Mouse (Mus musculus) spleen, postnatal 4 days (tissue): Measurements from ENCODE around the gene Magi1.

Experiments
- DNase-seq, 2 experiments: peaks; one replicate each; pipeline ENCODE4 v3.0.0; 2022; ENCODE audit warnings: low spot score in 2 of 2

The Magi1 gene

DNA sequence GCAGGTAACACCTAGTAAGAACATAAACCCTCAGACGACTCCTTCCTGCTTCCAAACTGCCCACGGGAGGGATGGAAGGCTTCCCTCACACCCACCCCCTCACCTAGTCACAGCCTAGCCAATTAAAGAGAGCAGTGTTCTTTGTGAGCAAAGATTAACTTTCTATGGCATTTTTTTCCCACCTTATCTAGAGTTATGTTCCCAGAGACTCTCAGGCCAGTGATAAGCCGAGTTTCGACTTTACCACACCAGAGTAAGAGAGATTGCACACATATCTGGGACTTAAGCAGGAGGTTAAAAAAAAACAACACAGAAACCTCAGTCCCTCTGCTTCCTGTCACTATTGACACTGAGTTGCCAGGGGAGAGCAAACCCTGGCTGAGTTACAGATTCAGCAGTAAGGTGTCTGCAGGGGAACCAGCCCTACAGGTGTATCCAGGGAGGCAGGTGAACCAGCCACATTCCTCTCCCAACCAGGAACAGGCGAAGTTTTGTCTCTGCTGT lies 80.0 kb downstream of the Magi1 start:
- DNase-seq, result no peak

DNA sequence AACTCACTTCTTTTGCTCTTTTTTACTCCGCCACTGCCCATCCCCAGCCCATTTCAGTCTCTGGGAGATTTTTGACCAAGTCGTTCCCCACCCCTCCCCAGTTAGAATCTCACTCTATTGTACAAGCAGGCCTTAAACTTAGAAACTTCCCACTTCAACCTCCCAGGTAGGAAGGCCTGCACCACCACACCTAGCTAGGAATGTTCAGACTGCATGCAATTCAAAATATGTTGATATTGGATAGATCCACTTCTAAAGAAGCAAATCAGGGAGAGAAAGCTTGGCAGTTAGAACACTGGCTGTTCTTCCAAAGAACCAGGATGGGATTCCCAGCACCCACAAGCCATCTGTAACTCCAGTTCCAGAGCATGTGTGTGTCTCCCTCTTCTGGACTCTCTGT lies 81.8 kb downstream of the Magi1 start:
- DNase-seq, result no peak

DNA sequence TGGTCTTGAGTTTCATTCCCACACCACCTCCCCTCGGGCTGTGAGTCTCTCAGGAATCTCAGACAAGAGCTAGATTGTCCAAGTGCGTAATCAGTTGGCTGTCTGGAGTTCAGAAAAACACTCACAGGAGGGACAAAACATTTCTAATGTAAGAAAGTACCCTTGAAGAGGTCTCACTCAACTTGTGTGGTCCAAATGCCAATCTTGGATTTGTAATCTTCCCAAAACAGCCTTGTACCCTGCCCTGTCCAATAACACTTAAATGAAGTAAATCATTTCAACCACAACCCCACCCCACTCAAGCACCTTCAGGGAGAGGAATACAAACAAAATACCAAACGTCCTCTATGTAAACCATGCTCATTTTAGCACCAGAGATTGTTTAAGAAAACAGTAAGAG lies 82.8 kb downstream of the Magi1 start:
- DNase-seq, result no peak

DNA sequence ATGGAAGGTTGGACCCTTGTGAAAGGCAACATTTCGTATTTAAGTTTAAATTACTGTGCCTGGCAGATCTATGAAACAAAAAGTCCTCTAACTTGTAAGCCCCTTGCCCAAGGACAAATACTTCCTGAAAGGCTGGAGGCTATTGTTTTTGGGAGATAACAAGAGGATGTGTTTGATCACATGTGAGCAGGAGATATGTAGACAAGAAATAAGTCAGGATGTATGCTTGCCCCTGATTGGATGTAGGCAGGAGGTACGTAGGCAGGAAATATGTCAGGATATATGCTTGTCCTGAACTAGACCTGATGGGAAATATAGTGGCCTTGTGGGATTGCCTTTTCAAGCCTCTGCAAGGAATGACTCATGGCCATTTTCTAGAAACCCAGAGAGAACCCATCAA lies 84.0 kb downstream of the Magi1 start:
- DNase-seq, result no peak

DNA sequence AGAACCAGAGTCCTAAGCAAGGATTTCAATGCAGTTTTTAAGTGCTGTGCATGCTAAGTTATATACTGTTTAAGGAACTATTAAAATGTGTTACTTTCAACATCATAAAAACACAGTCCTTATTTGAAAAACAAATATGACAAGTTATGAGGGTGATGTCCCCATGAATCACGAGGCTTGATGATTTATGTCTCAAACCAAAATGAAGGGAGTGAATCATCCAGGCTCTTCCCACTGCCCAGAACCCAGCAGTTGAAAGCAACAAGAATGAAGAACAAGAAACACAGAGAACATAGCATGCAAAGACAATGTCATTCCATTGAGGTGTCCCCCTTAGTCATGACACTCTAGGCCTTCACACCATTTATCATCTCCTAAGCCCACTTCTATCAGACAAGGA lies 85.9 kb downstream of the Magi1 start:
- DNase-seq, result no peak

DNA sequence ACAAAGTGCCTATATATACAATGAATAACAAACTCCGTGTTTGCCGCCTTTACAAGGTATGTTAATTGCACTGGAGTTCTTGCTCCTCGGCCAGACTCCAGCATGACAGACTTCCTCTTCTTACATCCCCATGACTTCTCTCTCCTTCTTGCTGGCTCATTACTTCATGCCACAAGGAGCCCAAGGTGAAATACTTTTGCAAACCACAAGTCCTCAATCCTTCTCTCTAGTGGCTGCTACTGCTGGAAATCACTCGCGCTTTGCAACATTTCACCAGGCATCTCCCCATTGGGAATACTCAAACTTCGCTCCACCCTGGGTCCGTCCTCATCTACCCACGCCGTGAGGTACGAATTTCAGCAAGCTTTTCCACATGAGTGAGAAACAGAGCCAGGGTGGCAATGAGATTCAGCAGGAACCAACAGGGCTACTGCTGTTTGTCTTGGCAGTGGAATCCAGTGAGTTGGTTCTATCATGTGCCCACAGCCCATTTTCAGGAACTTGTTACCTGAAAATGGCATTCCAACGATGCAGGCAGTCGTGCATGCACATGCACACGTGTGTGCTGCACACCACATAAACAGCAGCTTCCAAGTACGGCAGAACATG lies 88.3 kb downstream of the Magi1 start:
- DNase-seq, result no peak

DNA sequence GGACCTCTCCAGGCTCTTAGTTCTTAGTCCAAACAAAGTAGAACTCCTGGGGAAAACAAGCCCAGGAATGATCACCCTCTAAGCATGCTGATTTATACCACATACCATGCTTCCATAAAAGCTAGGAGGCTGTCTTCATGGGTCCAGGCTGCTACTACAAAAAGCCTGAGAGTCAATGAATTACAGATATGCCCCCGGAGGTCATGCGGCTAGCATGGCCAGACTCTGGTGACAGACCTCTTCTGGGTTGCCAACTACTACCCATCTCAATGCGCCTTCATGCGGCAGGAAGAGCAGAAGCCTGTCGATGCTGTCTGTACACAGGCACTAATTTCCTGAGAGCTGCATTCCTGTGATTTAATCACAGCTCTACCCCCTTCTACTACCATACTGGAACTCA lies 92.9 kb downstream of the Magi1 start:
- DNase-seq, result no peak

DNA sequence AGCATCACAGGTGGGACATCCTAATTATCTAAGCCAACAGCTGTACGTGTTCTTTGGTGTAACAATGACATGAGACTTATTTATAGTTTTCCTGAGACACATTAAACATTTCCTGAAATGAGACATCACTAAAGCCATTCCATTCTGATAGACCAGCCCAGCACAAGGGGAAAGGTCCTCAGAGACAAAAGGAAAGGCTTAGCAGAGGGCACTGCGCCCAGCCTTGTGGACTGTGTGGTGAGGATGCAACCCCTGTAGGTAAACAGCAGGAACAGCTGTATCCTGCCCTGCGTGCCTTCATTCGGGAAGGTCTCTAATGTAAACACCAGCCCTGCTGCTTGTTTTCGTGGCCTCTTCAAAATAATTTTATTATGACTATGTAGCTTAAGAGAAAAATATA lies 94.3 kb downstream of the Magi1 start:
- DNase-seq, result no peak

DNA sequence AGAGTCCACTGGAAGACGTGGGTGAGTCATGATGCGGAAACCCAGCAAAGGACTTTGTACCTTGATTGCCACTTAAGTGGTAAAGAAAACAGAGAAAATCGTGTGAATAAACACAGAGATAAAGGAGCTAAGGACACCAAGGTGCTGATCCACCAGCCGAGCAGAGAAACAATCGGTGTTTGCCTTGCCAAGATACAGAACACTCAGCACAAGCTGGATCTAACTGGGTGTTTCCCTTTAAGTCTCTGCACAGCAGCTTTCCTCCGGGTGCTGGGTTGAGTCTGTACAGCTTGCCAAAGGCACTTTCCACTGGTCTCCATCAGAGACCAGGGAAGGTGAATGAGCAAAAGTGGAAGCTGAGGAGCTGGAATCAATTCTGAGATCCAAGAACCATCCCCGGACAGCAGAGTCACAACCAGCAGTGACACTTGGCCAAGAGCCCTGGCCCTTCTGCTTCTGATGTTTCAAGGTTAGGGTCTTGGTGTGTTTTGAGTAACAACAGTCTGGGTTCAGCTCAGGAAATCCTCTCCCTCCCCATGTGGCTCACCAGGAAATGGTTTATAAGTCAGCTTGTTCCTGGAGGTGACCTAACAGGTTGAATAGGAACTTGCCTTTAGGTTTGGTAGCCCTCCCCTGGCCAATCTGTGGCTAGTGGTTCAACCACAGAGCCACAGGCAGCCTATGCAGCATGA lies 96.9 kb downstream of the Magi1 start:
- no peak for DNase-seq

DNA sequence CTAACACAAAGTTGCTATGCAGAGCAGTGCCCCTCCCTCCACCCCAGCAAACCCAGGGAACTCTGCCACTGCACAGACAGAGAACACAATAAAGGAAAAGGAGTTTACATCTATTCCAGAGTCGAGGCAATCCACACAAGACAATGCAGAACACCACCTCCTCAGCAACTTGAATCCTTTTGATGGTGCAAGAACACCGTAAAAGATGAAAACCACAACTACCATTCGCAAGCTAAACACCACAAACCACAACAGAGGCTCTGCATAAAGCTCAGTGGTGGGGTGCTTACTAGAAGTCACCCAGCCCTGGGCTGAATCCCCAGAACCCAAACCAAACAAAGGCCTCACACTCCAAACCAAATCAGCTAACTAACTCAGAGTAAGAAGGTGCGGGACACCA lies 99.4 kb downstream of the Magi1 start:
- no peak for DNase-seq

DNA sequence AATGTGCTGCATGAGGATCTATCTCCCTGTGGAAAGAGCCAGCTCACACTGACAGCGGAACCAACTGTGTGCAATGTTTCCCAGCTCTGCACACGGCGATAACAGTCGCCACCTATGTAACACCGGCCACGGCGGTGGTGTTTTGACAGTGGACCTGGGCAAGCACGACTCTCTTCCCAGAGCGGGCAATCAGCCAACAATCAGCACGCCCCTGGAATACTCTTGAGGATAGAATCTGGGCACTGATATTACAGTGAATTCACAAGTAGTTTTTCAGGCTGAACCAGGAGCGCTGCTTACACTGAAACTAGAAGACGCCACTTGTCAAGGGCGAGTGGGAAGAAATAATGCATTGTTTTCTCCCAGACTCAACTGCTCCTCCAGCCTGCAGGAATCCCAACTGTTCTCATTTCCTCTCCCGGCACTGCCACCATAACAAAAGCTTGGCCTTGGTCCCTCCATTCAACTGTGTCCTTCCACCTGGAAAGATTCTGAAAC lies 100.3 kb downstream of the Magi1 start:
- DNase-seq, result no peak

DNA sequence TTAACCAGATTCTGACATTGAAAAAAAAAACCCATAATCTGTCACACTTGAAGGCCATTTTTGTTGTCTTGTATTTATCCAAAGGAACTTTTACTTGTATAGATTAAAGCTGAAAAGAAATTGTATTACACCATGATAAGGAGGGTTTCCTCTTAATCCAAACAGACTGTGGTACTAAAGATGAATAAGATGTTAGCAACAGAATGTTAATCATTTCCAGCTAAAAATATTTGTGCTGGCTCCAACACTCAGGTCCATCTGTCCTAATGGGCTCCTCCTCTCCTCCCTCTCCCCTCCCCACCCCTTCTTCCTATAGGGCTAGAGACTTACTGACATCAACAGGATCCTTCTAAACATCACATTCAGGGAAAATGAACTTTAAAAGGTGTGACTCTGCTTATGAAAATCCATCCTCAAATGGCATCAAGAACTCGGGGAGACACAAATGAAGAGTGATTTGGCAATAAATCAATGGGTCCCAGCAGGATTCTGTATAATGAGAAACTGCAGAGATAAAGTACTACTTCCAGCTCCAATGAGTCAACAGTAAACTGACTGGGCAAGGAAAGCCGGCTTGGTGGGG lies 102.0 kb downstream of the Magi1 start:
- DNase-seq, result no peak

DNA sequence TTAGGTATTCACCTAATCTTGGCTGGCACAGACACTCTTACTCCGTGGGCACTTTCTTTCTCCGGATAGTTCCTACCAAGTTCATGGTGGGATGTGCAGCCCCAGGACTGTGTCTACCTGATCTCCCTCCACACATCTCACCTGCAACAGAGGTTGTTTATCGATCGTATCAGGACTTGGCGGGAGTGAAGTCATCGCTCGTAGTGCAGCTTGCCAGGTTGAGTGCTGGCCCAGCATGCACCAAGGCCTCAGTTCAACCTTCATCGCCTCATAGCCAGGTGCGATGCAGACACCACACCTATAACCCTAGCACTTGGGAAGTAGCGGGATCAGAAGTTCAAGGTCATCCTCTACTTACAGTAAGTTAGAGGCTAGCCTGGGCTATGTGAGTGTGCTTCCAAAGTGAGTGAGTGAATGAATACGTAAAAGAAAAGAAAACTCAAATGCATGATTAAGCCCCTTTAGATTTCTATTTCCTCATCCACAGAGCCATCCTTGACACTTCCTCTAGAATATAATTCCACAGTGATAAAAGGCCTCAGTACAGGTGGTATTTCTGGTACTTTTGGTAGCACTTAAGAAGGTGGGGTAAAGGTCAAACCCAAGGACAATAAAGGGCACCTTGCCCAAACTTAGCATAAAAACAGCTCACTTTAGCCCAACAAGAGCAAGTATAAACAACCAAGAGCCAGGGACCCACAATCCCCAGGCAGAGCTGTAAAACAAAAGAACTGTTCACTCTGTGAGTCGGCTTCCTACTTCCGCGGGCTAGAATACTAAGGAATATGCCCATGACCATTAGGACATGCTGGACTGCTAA lies 103.2 kb downstream of the Magi1 start:
- DNase-seq, result no peak

DNA sequence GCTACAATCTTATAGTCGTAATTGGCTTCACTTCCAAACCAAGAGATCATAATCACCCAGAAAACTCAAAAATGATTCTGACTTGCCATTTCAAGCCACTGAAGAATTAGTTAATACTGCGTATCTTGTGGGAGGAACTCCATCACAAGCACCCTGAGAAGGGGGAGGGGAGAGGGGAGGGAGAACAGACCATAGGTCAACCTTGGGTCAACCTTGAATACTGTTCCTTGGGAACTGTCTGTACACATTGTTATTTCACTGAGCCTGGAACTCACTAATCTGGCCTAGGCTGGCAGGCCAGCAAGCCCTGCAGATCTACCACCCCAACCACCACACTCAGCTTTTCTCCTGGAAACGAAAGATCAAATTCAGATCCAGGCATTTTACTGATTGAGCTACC lies 106.2 kb downstream of the Magi1 start:
- no peak for DNase-seq

DNA sequence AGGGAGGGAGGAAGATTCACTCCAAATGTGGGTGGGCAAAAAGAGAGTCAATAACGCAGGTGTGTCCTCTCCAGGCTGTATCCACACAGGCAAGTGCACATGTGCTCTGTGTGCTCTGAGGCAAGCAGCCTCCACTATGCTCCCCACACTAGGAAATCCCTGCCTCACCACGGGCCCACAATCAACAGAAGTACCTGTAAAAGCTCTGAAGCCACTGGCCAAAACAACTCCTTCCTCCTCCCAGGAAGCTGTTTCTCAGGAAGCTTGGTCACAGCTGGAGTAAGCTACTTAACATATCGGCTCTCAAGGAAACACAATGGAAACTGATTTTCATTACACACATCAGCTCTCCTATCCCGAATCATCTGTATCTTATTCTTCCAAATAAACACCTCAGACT lies 107.0 kb downstream of the Magi1 start:
- no peak for DNase-seq

DNA sequence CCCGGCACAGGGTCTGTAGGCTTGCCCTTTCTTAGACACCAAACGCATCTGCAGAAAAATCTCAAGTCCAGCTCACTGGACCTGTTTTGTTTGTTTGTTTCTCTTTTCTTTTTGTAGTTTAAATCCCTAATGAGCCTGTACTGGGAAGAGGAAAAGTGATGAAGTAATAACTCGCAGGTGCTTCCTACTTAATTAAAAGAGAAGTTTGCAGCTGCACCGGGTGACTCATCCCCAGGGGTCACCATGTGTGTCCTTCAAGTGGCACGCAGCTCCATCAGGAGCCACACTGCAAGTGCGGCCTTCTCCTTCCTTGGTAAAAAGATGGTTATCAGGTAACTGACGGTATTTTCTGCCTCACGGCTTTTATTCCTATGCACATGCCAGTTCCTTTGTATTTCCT lies 112.5 kb downstream of the Magi1 start:
- no peak for DNase-seq

DNA sequence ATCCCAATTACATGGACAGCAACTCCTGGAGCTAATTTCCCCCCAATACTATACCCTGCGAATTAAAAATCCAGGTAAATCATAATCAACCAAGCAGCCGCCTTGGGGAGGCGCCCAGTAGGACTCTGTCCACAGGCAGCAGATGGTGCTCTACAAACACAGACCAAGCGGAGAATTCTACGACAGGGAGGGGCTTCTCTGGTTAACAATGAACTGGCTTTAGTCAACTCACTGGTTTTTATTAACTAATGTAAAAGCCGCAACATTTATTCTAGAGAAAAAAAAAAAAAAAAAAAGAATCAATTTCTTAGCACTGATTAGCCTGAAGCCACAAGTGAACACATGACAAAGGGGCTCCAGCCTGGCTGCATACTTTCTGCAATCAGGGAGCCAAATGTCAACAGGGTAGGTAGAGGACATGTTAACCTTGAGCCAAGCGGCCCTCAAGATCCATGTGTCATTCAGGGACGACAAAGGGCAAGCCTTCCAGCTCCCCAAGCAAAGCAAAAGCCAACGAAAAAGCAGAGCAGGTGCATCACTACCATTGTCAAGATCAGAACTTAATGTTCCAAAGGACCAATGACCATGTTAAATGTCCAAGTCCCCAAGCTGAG lies 114.0 kb downstream of the Magi1 start:
- no peak for DNase-seq

DNA sequence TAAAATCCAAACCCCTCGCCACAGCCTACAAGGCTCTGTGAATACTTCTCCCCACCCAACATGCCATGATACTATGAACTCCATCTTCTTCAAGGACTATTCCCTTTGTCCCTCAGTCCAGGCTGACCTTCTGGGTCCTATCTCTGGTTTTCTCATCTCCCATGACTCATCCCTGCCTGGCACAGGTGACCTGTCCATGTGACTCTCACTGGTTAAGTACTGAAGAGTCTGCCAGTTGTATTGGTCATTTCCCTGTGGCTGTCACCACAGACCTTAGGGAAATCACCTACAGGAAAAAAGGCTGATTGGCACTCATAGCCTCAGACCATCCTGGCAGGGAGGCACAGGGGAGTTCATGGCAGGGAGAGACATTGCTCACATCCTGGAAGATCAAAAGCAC lies 117.8 kb downstream of the Magi1 start:
- no peak for DNase-seq

DNA sequence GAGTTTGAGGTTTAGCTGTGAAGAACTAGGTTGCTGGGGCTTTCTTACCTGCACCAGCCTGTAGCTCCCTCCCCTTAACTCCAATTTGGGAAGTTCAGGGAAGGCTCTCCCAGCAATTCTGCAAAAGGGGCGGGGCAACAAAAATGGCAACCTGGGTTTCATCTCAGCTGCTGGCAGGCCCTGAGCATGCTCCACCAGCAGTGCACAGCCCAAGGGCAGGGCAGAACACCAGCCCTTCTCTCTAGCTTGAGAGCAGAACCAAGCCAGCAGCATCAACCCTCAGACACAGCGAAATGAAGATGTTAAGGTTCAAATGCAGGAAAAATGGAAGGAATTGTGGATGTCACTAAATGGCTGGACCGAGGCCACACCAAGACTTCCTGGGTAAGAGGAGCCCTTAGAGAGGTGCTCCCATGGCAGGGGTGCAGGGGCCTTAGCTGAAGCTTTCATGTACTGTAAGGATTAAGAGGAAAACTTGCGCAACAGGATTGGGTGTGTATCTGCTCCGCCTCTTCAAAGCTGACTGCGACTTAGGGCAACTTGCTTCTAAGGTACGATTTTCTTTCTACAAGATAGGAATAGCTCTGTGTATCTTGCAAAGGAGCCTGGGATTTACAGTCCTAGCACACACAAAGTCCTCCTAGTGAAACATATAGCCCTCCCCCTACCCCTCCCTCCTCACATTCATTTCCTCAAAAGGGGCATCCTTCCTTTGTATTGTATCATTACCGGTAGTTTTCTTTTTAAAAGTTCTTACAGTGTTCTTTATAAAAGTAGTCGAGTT lies 118.8 kb downstream of the Magi1 start:
- no peak for DNase-seq

DNA sequence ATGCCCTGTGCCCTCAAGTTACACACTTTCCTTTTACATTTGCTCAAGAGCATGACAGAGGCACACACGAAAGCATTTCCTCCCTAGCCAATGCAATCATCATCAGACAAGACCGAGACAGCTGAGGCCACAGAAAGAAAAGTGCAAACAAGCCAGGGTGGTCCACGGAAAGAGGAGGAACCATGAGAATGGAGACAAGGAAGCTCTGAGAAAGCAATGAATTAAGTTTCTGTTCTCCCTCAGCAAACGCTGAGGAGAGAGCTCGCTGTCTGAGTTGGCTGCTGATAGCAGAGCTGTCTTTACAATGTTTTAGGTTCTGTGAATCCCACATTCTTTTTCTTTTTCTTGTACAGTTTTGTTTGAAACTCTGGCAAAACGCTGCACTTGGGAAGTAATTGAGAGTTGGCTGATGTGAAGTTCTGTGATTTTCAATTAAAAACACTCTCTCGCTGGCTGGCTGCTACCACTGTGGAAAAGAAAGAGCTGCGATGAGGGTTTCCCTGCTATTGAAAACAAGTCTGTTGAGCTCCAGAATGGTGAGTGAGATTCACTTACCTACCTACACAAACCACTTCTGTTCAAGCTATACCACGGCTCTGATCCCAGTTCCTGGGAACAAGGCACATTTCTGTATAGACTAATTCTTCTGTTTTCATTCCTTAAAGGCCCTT lies 120.3 kb downstream of the Magi1 start:
- no peak for DNase-seq

DNA sequence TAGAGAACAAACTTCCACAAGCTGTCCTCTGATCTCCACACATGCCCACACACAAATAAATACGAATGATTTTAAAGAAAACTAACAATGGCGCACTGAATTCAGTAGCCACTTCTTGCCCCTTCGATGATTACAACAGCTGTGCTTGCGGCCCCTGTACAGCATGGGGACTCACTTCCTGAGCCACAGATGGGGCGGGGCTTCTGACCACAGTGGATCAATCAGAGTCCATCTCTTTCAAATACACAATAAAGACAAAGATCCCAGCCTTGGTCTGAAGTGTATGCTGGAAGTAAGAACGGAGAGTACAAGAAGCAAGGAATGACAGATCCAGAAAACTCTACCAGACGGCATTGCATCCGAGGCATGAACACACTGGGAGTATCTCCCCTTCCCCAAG lies 120.8 kb downstream of the Magi1 start:
- DNase-seq, result no peak
